Mouse (Mus musculus): ENCODE data around the gene Rad51ap1. TPM values are rescaled to one million over a fixed set of nuclear protein-coding genes. Genes with fewer than 3 reads are reported as not detected.

Rad51ap1 gene
- 1 to 10 TPM; 1.7 to 3.1 TPM for total RNA-seq (2021)
- long read RNA-seq, experiment 1, partial matches to known transcripts, result 0 of 2 reads
- long read RNA-seq, experiment 1, other reads (novel, unspliced or antisense), result 2 of 2 reads
- long read RNA-seq, experiment 2, partial matches to known transcripts, result 0 of 2 reads
- long read RNA-seq, experiment 2, other reads (novel, unspliced or antisense), result 1 of 2 reads

- peak; percentile 21; the same call in 1 of the 2 replicates for TF ChIP-seq CTCF (conservative IDR thresholded peaks at IDR 0.05)
- Histone ChIP-seq H3K4me3 (peak within 1 kb of the TSS; percentile 78), H3K27ac (peak within 1 kb of the TSS; percentile 99)
- DNase-seq (ENCODE audit: low spot score in 2 of 2), result peak; percentile 94 to 95
These were observed at the start of gene Rad51ap1, which contains the start of gene D6Wsu163e for GRCm38 (mm10) chr6:126939487-126940171. Gene Rad51ap1 (minus strand): TSS chr6:126939587. Gene D6Wsu163e (plus strand): TSS chr6:126939962.

GRCm38 (mm10) chr6:126981539-126982234, 42.3 kb upstream of the Rad51ap1 start:
- no peak for DNase-seq (ENCODE audit: low spot score in 2 of 2)
- Histone ChIP-seq H3K4me3 (no peak overlapping the region), H3K27ac (no peak overlapping the region)
- TF ChIP-seq CTCF (conservative IDR thresholded peaks at IDR 0.05), result no peak

- H3K4me3 ChIP-seq, result no peak overlapping the region
- DNase-seq (ENCODE audit: low spot score in 2 of 2), result no peak
- no peak for TF ChIP-seq CTCF (conservative IDR thresholded peaks at IDR 0.05)
- no peak overlapping the region for H3K27ac ChIP-seq
These were observed 27.0 kb upstream of the Rad51ap1 start for GRCm38 (mm10) chr6:126966241-126967026.

- TF ChIP-seq CTCF (conservative IDR thresholded peaks at IDR 0.05), result no peak
- Histone ChIP-seq H3K4me3 (no peak overlapping the region), H3K27ac (no peak overlapping the region)
- no peak for DNase-seq (ENCODE audit: low spot score in 2 of 2)
These were observed 24.0 kb upstream of the Rad51ap1 start for GRCm38 (mm10) chr6:126963426-126963825.

GRCm38 (mm10) chr6:126962709-126963108, 23.3 kb upstream of the Rad51ap1 start:
- Histone ChIP-seq H3K4me3 (no peak overlapping the region), H3K27ac (no peak overlapping the region)
- TF ChIP-seq CTCF (conservative IDR thresholded peaks at IDR 0.05), result no peak
- no peak for DNase-seq (ENCODE audit: low spot score in 2 of 2)

GRCm38 (mm10) chr6:126961371-126962018, 22.1 kb upstream of the Rad51ap1 start:
- DNase-seq (ENCODE audit: low spot score in 2 of 2), result no peak
- no peak for TF ChIP-seq CTCF (conservative IDR thresholded peaks at IDR 0.05)
- Histone ChIP-seq H3K27ac (no peak overlapping the region), H3K4me3 (no peak overlapping the region)

- peak; percentile 66 to 78 for DNase-seq (ENCODE audit: low spot score in 2 of 2)
- TF ChIP-seq CTCF (conservative IDR thresholded peaks at IDR 0.05), result peak; percentile 95
- H3K27ac ChIP-seq, result no peak overlapping the region
- H3K4me3 ChIP-seq, result no peak overlapping the region
These were observed 16.3 kb upstream of the Rad51ap1 start for GRCm38 (mm10) chr6:126955734-126956133.

- Histone ChIP-seq H3K27ac (no peak overlapping the region), H3K4me3 (no peak overlapping the region)
- TF ChIP-seq CTCF (conservative IDR thresholded peaks at IDR 0.05), result peak; percentile 89
- DNase-seq (ENCODE audit: low spot score in 2 of 2), result no peak
These were observed 8.9 kb upstream of the Rad51ap1 start for GRCm38 (mm10) chr6:126948336-126948735.

GRCm38 (mm10) chr6:126940451-126940850, 1.1 kb upstream of the Rad51ap1 start:
- DNase-seq (ENCODE audit: low spot score in 2 of 2), result no peak
- peak; percentile 70 for TF ChIP-seq CTCF (conservative IDR thresholded peaks at IDR 0.05)
- peak overlapping the region; percentile 99; the same call in 1 of the 2 replicates for H3K27ac ChIP-seq
- peak overlapping the region; percentile 78 for H3K4me3 ChIP-seq

GRCm38 (mm10) chr6:126938853-126939486, 417 bp downstream of the Rad51ap1 start:
- DNase-seq (ENCODE audit: low spot score in 2 of 2), result no peak
- TF ChIP-seq CTCF (conservative IDR thresholded peaks at IDR 0.05), result no peak
- Histone ChIP-seq H3K27ac (no peak overlapping the region), H3K4me3 (peak overlapping the region; percentile 78)

GRCm38 (mm10) chr6:126938047-126938446, 1.3 kb downstream of the Rad51ap1 start:
- Histone ChIP-seq H3K4me3 (no peak overlapping the region), H3K27ac (no peak overlapping the region)
- TF ChIP-seq CTCF (conservative IDR thresholded peaks at IDR 0.05), result peak; percentile 64
- no peak for DNase-seq (ENCODE audit: low spot score in 2 of 2)

GRCm38 (mm10) chr6:126932896-126933295, 6.5 kb downstream of the Rad51ap1 start:
- DNase-seq (ENCODE audit: low spot score in 2 of 2), result no peak
- Histone ChIP-seq H3K27ac (no peak overlapping the region), H3K4me3 (no peak overlapping the region)
- no peak for TF ChIP-seq CTCF (conservative IDR thresholded peaks at IDR 0.05)

All from layer of hippocampus, adult 2 months (tissue).